Mouse (Mus musculus): ENCODE data around the gene Man1c1. TPM values are rescaled to one million over a fixed set of nuclear protein-coding genes. Genes with fewer than 3 reads are reported as not detected.

Gene Man1c1
- polyA plus RNA-seq, 1 experiment, result 2.5 TPM

- Histone ChIP-seq H3K4me1 (ENCODE audit: control insufficient read depth, insufficient read depth, insufficient read length, low read length) (no peaks in the 10 kb centered on the region), H3K27ac (replicated peaks; ENCODE audit: low read depth, low read length) (no peak overlapping the region), H3K4me3 (ENCODE audit: insufficient read depth, low read depth, low read length) (no peak overlapping the region)
These were observed 120.6 kb downstream of the Man1c1 start for GRCm38 (mm10) chr4:134583513-134583912.

- Histone ChIP-seq H3K4me3 (ENCODE audit: insufficient read depth, low read depth, low read length) (no peak overlapping the region), H3K27ac (replicated peaks; ENCODE audit: low read depth, low read length) (no peak overlapping the region), H3K4me1 (ENCODE audit: control insufficient read depth, insufficient read depth, insufficient read length, low read length) (no peaks in the 10 kb centered on the region)
These were observed 122.7 kb downstream of the Man1c1 start for GRCm38 (mm10) chr4:134581365-134581764.

- H3K4me1 ChIP-seq (ENCODE audit: control insufficient read depth, insufficient read depth, insufficient read length, low read length), result no peaks in the 10 kb centered on the region
- H3K4me3 ChIP-seq (ENCODE audit: insufficient read depth, low read depth, low read length), result no peak overlapping the region
- H3K27ac ChIP-seq (replicated peaks; ENCODE audit: low read depth, low read length), result no peak overlapping the region
These were observed 123.5 kb downstream of the Man1c1 start for GRCm38 (mm10) chr4:134580351-134581148.

- Histone ChIP-seq H3K4me1 (ENCODE audit: control insufficient read depth, insufficient read depth, insufficient read length, low read length) (no peaks in the 10 kb centered on the region), H3K4me3 (ENCODE audit: insufficient read depth, low read depth, low read length) (no peak overlapping the region), H3K27ac (replicated peaks; ENCODE audit: low read depth, low read length) (no peak overlapping the region)
These were observed 124.5 kb downstream of the Man1c1 start for GRCm38 (mm10) chr4:134579620-134580019.

- Histone ChIP-seq H3K4me1 (ENCODE audit: control insufficient read depth, insufficient read depth, insufficient read length, low read length) (no peaks in the 10 kb centered on the region), H3K4me3 (ENCODE audit: insufficient read depth, low read depth, low read length) (no peak overlapping the region), H3K27ac (replicated peaks; ENCODE audit: low read depth, low read length) (no peak overlapping the region)
These were observed 124.9 kb downstream of the Man1c1 start for GRCm38 (mm10) chr4:134579212-134579611.

GRCm38 (mm10) chr4:134578407-134578806 is 125.7 kb downstream of the Man1c1 start:
- Histone ChIP-seq H3K27ac (replicated peaks; ENCODE audit: low read depth, low read length) (no peak overlapping the region), H3K4me3 (ENCODE audit: insufficient read depth, low read depth, low read length) (no peak overlapping the region)

GRCm38 (mm10) chr4:134577281-134577680 is 126.8 kb downstream of the Man1c1 start:
- Histone ChIP-seq H3K4me3 (ENCODE audit: insufficient read depth, low read depth, low read length) (no peak overlapping the region), H3K27ac (replicated peaks; ENCODE audit: low read depth, low read length) (no peak overlapping the region), H3K4me1 (ENCODE audit: control insufficient read depth, insufficient read depth, insufficient read length, low read length) (no peaks in the 10 kb centered on the region)

More at GRCm38 (mm10) chr4:134578407-134578806, 125.7 kb downstream of the Man1c1 start:
- H3K4me1 ChIP-seq (ENCODE audit: control insufficient read depth, insufficient read depth, insufficient read length, low read length), result no peaks in the 10 kb centered on the region

- H3K4me1 ChIP-seq (ENCODE audit: control insufficient read depth, insufficient read depth, insufficient read length, low read length), result no peaks in the 10 kb centered on the region
These were observed 128.6 kb downstream of the Man1c1 start for GRCm38 (mm10) chr4:134575486-134575885.

GRCm38 (mm10) chr4:134572449-134573300 is 131.4 kb downstream of the Man1c1 start:
- no peak overlapping the region for H3K4me3 ChIP-seq (ENCODE audit: insufficient read depth, low read depth, low read length)
- H3K27ac ChIP-seq (replicated peaks; ENCODE audit: low read depth, low read length), result no peak overlapping the region
- no peaks in the 10 kb centered on the region for H3K4me1 ChIP-seq (ENCODE audit: control insufficient read depth, insufficient read depth, insufficient read length, low read length)

More at GRCm38 (mm10) chr4:134575486-134575885, 128.6 kb downstream of the Man1c1 start:
- Histone ChIP-seq H3K4me3 (ENCODE audit: insufficient read depth, low read depth, low read length) (no peak overlapping the region), H3K27ac (replicated peaks; ENCODE audit: low read depth, low read length) (no peak overlapping the region)

GRCm38 (mm10) chr4:134570704-134571451 is 133.2 kb downstream of the Man1c1 start:
- H3K4me1 ChIP-seq (ENCODE audit: control insufficient read depth, insufficient read depth, insufficient read length, low read length), result no peaks in the 10 kb centered on the region
- no peak overlapping the region for H3K27ac ChIP-seq (replicated peaks; ENCODE audit: low read depth, low read length)
- no peak overlapping the region for H3K4me3 ChIP-seq (ENCODE audit: insufficient read depth, low read depth, low read length)

GRCm38 (mm10) chr4:134569831-134570230 is 134.3 kb downstream of the Man1c1 start:
- Histone ChIP-seq H3K4me3 (ENCODE audit: insufficient read depth, low read depth, low read length) (no peak overlapping the region), H3K4me1 (ENCODE audit: control insufficient read depth, insufficient read depth, insufficient read length, low read length) (no peaks in the 10 kb centered on the region), H3K27ac (replicated peaks; ENCODE audit: low read depth, low read length) (no peak overlapping the region)

GRCm38 (mm10) chr4:134569205-134569604 is 134.9 kb downstream of the Man1c1 start:
- H3K4me1 ChIP-seq (ENCODE audit: control insufficient read depth, insufficient read depth, insufficient read length, low read length), result no peaks in the 10 kb centered on the region
- H3K27ac ChIP-seq (replicated peaks; ENCODE audit: low read depth, low read length), result no peak overlapping the region
- no peak overlapping the region for H3K4me3 ChIP-seq (ENCODE audit: insufficient read depth, low read depth, low read length)

- Histone ChIP-seq H3K4me1 (ENCODE audit: control insufficient read depth, insufficient read depth, insufficient read length, low read length) (no peaks in the 10 kb centered on the region), H3K4me3 (ENCODE audit: insufficient read depth, low read depth, low read length) (no peak overlapping the region), H3K27ac (replicated peaks; ENCODE audit: low read depth, low read length) (no peak overlapping the region)
These were observed 136.5 kb downstream of the Man1c1 start for GRCm38 (mm10) chr4:134567377-134568226.

- Histone ChIP-seq H3K27ac (replicated peaks; ENCODE audit: low read depth, low read length) (no peak overlapping the region), H3K4me3 (ENCODE audit: insufficient read depth, low read depth, low read length) (no peak overlapping the region), H3K4me1 (ENCODE audit: control insufficient read depth, insufficient read depth, insufficient read length, low read length) (no peaks in the 10 kb centered on the region)
These were observed 140.0 kb downstream of the Man1c1 start for GRCm38 (mm10) chr4:134564093-134564492.
